Mouse (Mus musculus) hindlimb bud, embryonic 11.5 days (tissue): Measurements from ENCODE around the gene Slc25a43.

Source experiments
- DNase-seq: peaks from one replicate; pipeline ENCODE4 v3.0.0-alpha.2; 2012; ENCODE audit warnings: low read depth, low spot score; ENCODE audit errors: extremely low spot score

Slc25a43 gene

DNA sequence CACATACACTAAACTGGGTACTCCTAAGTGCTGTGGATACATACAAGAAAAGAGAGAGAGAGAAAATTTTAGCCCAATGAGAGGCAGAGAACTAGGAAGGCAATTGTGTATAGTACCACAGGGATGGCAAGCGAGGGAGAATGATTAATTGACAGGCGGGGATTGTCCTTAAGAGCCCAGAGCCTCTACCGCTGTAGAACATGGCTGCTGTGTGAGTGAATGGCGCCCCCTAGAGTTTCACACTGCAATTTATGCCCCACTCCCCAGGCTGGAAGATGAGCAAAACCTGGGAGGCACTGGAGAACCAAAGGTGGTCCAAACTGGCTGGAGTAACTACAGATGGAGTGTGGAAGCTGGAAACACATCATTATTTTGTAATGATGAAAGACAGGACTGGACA is 76.7 kb downstream of the Slc25a43 start:
- no peak for DNase-seq

DNA sequence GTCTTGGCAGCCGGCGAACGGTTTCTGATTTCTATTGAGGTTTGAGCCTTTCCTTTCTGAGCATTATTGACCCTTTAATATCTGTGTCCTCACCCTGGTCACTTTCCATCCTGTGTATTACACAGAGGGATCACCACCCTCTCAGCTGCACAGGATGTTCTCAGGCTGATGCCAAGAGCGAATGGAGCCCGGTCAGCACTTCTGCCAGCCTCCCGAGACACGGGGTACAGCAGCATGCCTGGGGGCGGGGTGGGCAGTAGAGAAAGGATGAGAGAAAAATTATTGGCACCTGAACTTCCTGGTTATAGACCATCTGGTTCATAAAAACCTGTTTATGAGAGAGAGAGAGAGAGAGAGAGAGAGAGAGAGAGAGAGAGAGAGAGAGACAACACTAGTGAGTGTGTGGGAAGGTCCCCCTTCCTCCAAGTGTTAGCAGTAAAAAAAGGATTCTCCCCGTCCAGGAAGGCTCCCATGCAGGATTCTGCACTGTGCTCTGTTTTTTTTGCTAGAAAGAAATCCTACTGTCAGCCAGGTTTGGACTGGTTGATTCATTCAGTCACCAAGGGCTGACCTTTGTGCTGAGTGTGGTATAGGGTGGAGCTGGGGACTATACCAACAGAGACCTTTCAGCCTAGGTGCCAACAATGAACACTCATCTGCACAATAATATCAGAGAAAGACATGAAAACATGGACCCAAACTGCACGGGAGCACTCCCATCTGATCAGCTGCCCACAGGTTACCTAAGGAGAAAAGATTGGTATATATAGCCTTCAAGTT is 80.7 kb downstream of the Slc25a43 start:
- DNase-seq: no peak

DNA sequence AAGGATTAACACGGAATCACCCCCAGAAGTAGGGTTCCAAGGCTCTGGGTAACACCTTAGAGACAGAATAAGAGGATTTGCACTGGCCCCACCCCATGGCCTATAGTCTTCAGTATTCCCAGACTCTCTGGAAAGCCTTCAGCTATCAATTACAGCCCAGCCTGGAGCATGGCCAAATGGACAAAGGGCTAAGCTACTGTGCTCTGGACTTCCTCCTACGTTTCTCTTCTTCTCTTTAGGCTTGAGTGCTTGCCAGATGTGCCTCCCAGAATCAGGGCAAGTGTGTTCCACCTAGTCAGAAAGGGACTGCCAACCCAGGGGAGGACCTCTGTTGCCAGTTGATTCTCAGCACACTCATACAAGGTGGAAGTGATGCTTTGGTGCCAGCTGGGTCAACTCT is 81.6 kb downstream of the Slc25a43 start:
- DNase-seq: no peak
